Mouse (Mus musculus) frontal cortex, adult 2 months (tissue): ENCODE results near the gene Bcl3. TPM values are rescaled to one million over a fixed set of nuclear protein-coding genes. Genes with fewer than 3 reads are reported as not detected.
A peak's percentile ranks its signal among the peaks of the same experiment; 100 is the strongest.

ENCODE experiments used
- DNase-seq, 2 experiments: peaks; one replicate each; pipeline ENCODE4 v3.0.0; 2022; ENCODE audit warnings: low spot score in 1 of 2; ENCODE audit errors: extremely low spot score in 1 of 2
- polyA plus RNA-seq: library from polyadenylated mRNA; depleted of rRNA; stranded (reverse); fragments of >200 nt; gene quantifications from 2 replicates; pipeline ENCODE4 v1.2.3, GENCODE M21; 2012; rRNA removed

Bcl3 gene
- polyA plus RNA-seq = 0.56 and 0.69 TPM in 2 replicates

DNA sequence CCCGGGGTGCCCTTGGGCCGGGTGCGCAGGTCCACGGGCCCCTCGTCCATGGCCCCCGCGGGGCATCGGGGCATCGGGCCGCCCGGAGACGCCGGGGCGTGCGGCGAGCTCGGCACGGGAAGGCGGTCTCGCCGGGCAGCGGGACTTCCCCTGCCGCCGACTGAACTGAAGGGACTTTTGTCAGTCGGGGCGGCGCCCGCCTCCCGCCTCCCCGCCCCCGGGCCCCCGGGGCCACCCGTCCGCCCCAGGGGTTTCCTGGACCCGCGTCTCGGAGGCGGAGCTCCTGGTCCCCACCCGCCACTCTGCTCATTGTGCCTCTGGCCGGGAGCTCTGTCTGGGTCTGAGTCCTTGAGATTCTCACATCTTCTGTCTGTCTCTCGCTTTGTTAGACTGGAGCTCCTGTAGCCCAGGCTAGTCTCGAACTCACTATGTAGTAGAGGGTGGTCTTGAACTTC is at the start of gene Bcl3:
Gene Bcl3 (minus strand): TSS at position 167 of the 455 bp plus-strand sequence.
- DNase-seq = no peak

DNA sequence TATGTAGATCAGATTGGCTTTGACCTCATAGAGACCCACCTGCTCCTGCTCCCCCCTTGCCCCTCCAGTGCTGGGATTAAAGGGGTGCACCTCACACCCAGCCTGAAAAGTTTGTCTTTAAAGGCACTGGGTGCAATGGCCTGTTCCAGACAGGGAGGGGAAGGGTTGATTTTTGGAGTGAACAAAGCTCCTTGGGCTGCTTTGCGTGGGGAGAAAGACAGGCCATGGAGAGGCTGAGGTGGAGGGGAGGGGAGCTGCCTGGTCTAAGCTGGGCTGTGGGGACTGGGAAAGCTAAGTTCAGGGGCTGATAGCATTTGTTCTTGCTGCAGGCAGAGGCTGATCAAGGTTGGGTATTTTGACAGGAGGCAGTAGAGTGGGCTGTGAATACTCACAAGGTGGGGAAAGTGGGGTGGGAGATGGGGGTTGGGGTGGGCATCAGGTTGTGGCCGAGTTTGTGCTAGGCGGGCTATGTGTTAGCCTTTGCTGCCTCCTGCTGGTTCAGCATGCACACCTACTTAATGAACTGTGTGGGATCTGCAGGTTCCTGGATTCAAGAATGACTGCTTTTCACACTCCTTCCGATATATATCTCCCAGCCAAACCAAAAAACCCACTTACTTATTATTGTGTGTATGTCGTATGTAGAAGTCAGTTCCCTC is 49.5 kb upstream of the Bcl3 start:
- no peak for DNase-seq

DNA sequence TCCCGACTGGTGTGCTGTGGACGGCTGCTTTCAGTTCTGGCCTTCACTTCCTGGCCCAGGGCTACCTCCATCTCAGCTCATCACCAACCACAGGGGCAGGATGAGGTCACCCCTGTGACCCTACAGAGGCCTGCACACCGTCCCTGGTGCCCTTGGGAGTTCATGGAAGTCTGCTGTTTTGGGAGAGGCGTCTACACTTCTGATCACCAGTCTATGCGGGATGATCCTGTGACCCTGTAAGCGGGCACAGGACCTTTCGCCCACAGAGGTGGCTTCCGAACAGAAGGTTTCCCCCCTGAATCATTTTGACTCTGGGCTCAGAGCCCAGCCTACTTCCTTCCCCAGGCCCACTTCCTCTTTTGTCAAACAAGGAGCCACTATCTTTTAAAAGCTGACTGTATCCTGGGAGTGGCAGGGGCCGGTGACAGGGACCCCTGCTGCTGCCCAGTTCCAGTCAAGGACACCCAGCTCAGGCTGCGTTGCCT is 48.6 kb upstream of the Bcl3 start:
- no peak for DNase-seq

DNA sequence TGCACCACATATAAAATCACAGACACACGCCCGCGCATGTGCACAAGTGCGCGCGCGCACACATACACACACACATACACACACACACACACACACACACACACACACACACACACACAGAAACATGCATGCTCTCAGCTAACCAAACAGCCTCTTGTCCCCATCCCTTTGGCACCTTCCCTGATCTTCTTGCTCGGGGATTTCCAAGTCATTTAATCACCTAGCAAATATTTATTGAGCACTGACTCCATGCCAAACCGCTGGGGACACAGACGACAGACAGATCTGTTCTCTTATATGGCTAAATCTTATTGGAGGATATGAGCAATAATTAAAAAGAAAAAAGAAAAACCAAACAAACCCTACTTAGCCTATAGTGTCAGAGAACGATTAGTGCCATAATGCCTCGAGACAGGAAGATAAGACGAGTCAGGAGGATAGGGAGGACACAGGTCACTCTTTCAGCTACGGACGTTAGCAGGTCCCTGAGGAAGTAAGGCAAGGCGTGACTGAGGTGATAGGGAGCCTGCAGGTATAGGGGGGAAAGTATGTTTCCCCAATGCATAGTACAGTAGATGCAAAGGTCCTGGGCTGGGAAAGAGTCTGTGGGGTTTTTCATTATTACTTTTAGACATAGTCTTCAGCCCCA is 45.3 kb upstream of the Bcl3 start:
- no peak for DNase-seq

DNA sequence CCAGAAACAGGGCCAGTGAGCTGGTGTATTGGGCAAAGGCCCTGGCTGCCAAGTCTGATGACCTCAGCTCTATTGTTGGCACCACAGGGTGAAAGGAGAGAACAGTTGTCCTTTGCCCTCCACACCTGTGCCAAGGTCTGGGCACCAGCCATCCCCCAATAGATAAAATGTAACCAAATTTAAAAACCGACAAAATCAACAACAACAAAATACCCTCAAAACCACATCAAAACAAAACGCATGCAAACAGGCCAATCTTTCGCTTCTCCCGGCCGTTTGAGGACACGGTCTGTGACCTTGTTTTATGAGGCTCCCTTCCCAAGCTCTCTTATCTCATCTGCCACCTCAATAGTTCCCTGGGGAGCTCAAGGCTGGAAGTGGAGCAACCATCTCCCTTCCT is 43.9 kb upstream of the Bcl3 start:
- DNase-seq = no peak

DNA sequence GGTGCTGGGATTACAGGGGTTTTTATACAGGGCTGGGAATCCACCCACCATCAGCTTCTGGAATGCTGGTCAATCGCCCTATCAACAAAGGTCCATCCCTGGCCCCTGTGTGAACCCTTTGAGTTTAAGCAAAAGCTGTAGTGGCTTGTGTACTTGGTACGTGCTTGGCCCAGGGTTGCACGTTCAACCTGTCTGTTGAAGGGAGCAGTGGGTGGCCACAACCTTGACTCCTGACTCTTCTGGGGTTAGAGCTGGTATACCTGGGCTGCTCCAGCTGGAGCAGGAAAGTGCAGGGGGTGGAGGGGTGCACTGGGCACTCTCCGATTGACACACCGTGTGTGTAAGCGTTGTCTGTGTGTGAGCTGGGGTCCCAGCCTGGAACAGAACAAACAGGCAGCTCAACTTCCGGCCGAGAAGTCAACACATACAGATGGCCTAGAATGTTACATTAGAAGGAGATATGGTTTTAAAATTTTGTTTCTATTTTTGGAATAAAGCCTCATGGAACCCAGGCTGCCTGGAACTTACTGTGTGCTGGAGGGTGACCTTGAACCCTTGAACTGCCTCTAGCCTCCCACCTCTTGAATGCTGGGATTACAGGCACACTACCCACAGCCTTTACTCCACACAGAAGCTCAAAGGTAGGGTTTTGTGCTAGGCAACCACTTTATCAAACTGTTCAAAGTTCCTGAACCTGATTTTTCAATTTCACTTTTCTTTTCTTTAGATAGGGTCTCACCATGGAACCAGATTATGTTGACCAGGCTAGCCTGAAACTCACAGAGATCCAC is 42.9 kb upstream of the Bcl3 start:
- DNase-seq = no peak

DNA sequence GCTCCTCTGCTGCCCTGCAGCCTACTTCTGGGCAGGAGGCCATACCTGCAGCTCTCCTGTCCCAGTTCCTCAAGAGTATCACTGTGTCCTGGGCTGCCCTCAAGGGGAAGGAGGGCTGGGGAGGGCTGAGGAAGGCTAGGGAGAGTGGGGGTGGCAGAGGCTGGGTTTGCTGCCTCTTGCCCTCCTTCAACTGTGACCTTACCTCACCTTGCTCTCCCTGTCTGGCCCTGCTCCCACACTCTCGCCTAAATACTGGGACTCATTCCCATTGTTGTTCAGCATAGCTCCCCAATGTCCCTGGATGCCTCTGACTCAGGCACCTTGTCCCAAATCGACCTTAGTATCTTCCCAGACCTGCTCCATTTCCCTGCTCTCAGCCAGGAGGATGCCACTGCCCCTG is 41.7 kb upstream of the Bcl3 start:
- DNase-seq = no peak

DNA sequence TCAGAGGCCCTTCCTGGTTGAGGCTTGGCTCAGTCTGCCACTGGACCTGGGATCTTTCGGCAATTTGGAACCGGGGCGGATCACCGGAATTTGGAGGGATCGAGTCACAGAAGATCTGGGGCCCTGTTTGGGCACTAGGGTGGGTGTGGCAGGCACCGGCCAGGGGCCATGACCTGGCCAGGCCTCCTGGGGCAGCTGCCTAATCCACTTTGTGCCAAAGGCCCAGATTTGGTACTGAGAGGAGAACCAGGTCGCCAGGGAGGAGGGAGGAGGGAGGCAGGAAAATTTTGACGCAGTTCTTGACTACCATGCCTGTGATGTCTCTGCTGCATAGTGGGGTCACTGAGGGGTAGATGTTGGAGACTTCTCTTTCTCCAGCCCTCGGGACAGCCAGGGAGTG is 38.6 kb upstream of the Bcl3 start, which contains the start of gene Ceacam16:
Gene Ceacam16 (minus strand): TSS at position 101 of the 400 bp plus-strand sequence.
- no peak for DNase-seq

DNA sequence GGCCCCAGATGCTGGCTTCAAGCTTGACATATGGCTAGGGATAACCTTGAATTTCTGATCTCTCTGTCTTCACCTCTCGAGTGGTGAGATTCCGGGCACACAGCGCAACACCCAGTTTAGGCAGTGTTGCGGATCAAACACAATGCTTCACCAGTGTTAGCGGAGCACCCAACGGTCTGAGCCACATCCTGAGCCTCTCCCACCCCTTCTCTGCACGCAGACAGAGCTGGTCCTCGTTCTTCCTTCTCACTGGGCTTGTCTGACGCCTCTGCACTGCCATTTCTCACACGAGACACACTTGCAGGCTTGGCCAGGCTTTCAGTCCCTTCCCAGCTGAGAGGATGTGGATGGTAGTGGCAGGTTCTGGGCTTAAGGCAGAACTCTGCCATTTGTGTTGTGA is 37.2 kb upstream of the Bcl3 start:
- DNase-seq = no peak

DNA sequence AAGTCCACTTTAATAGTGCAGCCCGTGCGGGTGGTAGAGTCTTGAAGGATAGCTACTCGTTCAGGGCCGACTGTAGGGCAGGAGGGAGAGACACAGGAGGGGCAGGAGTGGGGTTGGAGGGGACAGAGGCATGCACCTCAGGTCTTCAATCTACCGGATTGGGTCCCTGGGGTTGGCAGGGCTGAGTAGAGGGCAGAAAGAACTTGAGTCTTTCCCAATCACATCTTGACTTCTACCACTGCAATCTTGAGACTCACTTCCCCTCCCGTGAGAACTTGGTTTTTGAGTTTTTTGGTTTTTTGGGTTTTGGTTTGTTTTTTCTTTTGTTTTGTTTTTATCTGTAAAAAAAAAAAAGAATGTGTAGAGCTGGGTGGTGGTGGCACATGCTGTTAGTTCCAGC is 33.7 kb upstream of the Bcl3 start:
- DNase-seq = no peak

DNA sequence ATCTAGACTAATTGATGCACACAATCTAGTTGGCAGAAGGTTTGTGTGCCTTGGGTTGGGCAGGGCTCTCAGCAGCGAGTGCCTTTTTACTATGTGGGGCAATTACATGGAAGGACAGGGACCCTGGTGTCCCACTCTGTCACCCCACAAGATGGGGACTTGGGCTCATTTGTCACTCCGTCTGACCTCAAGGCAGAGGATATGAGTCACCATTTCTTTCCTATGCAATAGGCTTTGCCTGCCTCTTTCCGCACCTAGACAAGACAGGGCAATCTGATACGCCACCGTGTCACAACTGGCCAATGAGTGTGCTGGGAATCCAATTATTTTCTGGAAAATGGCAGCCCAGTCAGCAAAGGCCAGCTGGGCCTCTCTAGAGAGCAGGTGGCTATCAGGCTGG is 33.1 kb upstream of the Bcl3 start:
- no peak for DNase-seq

DNA sequence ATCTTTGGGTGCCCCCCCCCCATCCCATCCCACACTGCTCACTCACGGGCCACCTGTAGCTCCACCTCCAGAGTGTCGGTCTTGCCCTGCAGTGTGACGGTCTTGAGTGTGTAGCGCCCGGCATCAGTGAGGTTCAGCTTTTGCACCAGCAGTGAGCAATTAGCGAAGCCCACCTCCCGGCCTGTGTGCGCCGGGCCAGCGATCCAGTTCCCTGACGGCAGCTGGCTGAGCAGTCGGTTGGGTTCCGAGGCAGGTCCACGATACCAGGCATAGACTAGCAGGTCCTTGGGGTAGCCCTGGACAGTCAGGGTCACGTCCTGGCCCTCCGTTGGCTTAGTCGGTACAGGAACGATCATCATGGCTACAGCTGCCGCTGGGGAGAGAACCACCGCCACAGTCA is 31.0 kb upstream of the Bcl3 start:
- no peak for DNase-seq

DNA sequence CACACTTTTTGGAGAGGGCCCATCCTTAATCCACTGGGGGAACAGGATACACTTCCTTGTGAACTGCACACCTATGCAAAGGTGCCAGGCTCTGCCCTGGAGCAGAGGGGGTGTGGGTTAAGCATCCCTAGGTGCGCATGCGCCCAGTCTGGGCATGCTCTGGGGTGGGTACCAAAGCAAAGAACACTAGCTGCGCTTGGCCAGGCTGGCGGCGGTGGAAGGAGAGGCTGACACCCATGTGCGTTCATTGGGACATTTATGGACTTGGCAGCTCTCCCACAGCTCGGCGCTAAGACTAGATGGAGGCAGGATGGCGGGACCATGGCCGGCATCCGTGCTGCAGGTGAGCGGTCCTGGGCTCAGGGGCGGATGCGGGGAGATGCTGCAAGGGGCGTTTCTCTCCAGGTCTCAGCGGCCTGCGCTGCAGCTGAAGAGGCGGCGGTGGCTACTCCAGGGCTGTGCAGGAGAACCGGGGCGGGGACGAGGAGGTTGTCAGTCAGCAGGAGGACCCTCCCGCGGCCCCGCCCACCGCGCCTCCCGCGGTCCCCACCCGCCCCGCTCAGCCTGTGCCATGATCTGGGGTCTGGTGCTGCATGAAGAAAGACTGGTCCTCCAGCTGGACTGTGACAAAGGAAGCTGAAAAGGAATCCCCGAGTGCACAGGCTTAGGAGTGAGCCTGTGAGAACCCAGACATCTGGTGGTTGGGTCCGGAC is 29.4 kb upstream of the Bcl3 start, which contains the start of gene Gm19345:
Gene Gm19345 (plus strand): TSS at position 146 of the 713 bp plus-strand sequence.
- DNase-seq = peak in 1 of 2 experiments; percentile 36

DNA sequence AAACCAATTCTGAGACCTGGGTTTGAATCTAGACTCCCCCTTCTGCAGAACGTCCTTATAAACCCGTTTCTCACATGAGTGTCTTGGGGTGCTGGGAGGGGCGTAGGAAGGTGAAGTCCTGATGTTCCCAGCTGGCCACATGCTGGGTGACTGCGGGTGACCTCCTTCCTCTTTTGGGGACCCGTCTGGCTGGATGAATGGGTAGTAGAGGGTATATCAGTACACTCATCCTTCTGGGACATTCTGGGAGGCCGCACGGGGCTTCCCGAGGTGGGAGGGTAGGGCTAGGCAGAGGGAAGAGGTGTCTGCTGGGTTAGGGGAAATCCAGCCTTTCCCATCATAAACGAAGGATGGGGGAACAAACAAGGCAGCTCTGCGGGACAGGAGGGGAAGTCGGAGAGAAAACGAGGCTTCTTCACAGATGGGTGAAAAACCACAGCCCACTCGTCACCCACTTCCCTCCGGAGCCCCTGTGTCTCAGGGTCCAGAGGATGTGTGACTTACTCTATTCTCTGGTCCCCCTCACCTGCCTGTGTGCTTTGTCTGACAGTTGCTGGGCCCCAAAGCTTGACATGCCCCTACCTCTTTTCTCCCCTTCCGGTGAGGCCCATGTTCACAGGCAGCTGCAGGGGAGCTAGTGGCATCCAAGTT is 22.1 kb upstream of the Bcl3 start:
- DNase-seq = no peak

DNA sequence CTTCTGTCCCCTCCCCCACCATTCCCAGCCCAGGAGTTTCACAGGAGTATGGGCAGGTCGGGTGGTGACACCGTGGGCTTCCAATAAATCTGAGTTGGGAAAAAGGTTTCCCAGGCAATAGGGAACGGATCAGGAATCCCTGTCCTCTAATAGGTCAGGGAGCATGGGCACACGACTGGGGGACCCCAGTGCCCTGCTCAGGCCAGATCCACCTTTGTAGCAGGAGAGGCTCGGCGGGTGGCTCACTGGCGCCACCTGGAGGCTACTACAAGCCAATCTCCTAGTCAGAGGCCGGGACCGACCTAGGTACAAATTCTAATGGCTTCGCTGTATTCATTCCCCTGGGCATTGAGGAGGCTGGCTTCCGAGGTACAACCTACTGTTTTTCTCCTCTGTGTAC is 21.0 kb upstream of the Bcl3 start:
- peak; percentile 10 to 74 for DNase-seq

DNA sequence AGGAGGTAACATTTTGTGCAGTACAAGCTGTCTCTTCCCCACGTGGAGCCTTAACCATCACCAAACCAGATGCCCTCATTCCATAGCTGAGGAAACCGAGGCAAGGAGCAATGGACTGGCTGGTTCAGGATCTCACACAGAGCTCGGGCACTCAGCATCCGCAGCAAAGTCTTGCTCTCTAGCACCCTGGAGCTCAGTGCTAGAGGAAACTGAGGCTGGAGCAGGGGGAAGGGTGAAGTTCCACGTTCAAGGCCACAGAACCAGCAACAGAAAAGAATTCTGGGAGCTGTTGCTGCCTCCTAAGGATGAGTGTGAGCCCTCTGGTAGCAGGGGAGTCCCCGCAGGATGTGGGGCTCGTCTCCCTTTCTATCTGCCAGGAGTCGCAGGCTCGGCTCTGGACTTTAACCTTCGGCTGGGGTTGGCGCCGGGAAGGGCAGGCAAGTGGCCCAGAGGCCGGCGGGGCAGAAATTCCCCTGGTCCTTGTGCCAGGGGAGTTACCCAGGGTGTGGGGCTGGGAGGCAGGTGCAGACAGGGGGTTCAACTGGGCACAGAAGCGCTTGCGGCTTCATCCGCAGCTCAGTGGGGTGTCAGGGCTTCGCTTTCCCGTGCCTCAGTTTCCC is 20.4 kb upstream of the Bcl3 start:
- no peak for DNase-seq

DNA sequence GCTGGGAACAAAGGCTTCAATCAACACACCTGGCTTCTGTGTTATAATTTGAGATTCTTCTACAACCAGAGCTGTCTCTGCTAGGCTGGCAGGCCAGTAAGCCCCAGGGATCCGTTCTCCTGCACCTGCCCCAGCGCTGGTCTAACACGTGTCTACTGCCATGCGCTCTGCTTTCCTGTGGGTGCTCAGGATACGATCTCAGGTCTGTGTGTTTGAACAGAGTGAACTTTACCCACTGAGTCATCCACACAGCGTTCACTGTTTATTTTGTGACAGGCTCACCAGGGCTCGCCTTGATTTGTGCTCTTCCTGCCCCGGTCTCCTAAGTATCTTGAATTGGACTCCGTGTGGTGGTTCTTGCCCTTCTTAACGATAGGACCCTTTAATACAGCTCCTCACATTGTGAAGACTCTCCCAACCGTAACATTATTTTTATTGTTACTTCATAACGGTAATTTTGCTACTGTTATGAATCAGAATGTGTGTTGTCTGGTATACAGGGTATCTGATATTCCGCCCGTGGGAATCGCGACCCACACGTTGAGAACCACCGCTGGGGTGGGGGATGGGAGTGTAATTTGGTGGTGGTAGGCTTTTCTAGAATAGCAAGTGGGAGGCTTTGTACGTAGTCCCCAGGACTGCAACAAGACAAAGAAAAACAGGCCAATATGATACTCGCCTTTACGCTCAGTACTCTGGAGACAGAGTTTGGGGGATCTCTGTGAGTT is 19.3 kb upstream of the Bcl3 start:
- DNase-seq = no peak

DNA sequence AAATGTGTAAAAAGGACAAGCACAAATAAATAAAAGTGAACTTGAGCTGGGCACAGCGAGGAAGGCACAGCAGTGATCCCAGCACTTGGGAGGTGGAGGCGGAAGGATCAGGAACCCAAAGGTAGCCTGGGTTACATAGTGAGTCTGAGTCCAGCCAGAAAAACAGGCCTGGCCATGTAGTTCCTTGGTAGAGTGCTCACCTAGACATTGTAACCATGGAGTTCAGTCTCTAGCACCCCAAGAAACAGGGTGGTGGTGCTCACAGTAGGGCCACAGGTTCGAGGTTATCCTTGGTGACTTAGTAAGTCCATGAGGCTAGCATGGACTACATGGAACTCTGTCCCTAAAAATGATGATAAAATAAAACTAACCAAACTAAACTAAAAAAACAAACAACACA is 18.4 kb upstream of the Bcl3 start:
- DNase-seq = no peak

DNA sequence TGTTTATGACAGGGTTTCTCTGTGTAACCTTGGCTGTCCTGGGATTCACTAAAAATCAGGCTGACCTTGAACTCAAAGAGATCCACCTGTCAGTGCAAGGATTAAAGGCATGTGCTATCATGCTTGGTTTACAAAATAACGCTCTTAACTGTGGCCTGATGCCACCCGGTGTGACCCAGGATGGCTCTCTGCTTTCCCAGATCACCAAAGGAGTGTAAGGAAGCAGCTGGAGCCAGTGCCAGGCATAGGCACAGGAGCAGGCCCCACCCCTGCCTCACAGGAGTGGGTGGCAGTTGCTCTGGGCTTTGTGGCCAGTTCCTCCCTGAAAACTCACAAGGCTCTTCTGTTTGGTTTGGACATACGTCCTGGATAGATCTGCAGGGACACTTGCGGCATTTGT is 17.8 kb upstream of the Bcl3 start:
- DNase-seq = no peak
